Mouse (Mus musculus) adipocyte (in vitro differentiated cells): ENCODE data around the gene Slc25a45.

Source experiments
- DNase-seq: peaks from one replicate; pipeline ENCODE4 v3.0.0-alpha.2; 2016; ENCODE audit warnings: low spot score

Slc25a45 gene

GRCm38 (mm10) chr19:5877618-5878361 lies at the start of gene Slc25a45:
TSS of gene Slc25a45 (plus strand) at chr19:5877808.
- peak; percentile 83 for DNase-seq

GRCm38 (mm10) chr19:5828155-5828554 lies 49.5 kb upstream of the Slc25a45 start:
- DNase-seq: peak; percentile 46

- DNase-seq: no peak
These were observed 48.7 kb upstream of the Slc25a45 start for GRCm38 (mm10) chr19:5828905-5829304.

GRCm38 (mm10) chr19:5829958-5830615 lies 47.5 kb upstream of the Slc25a45 start:
- DNase-seq: no peak

GRCm38 (mm10) chr19:5830776-5831175 lies 46.8 kb upstream of the Slc25a45 start:
- peak; percentile 28 for DNase-seq

- DNase-seq: peak; percentile 45
These were observed 46.2 kb upstream of the Slc25a45 start for GRCm38 (mm10) chr19:5831224-5831957.

- DNase-seq: peak; percentile 56
These were observed 45.7 kb upstream of the Slc25a45 start for GRCm38 (mm10) chr19:5831958-5832320.

- DNase-seq: no peak
These were observed 45.3 kb upstream of the Slc25a45 start for GRCm38 (mm10) chr19:5832326-5832725.

- peak; percentile 69 for DNase-seq
These were observed 44.1 kb upstream of the Slc25a45 start for GRCm38 (mm10) chr19:5833287-5834100.

GRCm38 (mm10) chr19:5834260-5834925 lies 43.2 kb upstream of the Slc25a45 start:
- peak; percentile 53 for DNase-seq

- peak; percentile 62 for DNase-seq
These were observed 42.3 kb upstream of the Slc25a45 start for GRCm38 (mm10) chr19:5835054-5835921.

GRCm38 (mm10) chr19:5835922-5836430 lies 41.6 kb upstream of the Slc25a45 start:
- DNase-seq: no peak

GRCm38 (mm10) chr19:5836941-5837572 lies 40.6 kb upstream of the Slc25a45 start:
- no peak for DNase-seq

GRCm38 (mm10) chr19:5837606-5838005 lies 40.0 kb upstream of the Slc25a45 start:
- DNase-seq: peak; percentile 60

- peak; percentile 66 for DNase-seq
These were observed 39.3 kb upstream of the Slc25a45 start for GRCm38 (mm10) chr19:5838136-5838891.

- peak; percentile 64 for DNase-seq
These were observed 38.8 kb upstream of the Slc25a45 start for GRCm38 (mm10) chr19:5838892-5839165.

GRCm38 (mm10) chr19:5839317-5840085 lies 38.1 kb upstream of the Slc25a45 start:
- DNase-seq: peak; percentile 79
